Mouse (Mus musculus) megakaryocyte-erythroid progenitor cell, adult 5-6 weeks (primary cell): ENCODE measurements around the gene Ikbip. TPM values are rescaled to one million over a fixed set of nuclear protein-coding genes. Genes with fewer than 3 reads are reported as not detected.
A peak's percentile ranks its signal among the peaks of the same experiment; 100 is the strongest.

Experiments used
- ATAC-seq: replicated peaks from 2 replicates; pipeline ENCODE4 v1.8.0; 2016; ENCODE audit warnings: mild to moderate bottlenecking, inconsistent platforms; ENCODE audit not compliant: severe bottlenecking, poor library complexity, low FRiP score, low TSS enrichment
- total RNA-seq, 2 experiments: library from RNA; stranded (forward) in 1 of 2; stranded (reverse) in 1 of 2; fragments of 200-1000, 215-1000 nt in 1 of 2; fragments of >200 nt in 1 of 2; fragmentation: Nextera tagmentation in 1 of 2; gene quantifications; 2 replicates each; pipeline ENCODE4 v1.2.3; 2014 to 2017

Ikbip gene
- total RNA-seq, 2 experiments from 2014 or later, result 11.6 to 17.2 TPM

DNA sequence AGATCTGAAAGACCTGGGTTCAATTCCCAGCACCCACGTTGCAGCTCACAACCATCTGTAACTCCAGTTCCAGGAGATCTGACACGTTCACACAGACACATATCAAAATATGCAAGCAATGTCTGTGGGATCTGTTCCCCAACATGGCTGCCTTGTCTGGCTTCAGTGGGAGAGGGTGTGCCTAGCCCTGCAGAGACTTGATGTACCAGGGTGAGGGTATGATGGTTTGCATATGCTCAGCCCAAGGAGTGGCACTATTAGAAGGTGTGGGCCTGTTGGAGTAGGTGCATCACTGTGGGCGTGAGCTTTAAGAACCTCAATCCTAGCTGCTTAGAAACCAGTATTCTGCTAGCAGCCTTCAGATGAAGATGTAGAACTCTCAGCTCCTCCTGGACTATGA is 23.2 kb downstream of the Ikbip start:
- ATAC-seq, result no peak

DNA sequence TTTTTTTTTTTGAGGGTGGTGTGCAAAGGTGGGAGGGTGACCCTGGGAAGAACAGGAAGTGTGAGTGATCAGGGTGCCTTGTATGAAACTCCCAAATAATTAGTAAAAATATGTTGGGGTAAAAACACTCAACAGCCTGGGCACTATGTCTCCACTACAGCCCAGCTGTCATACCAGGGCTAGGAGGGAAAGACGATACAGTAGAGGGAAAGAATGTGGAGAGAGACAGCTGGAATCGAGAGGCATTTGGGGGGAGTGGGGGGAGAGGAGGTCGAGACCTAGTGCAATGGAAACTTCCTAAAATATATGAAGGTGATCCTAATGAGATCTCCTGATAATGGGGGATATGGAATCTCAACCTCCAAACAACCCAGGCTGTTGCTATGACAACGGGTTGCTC is 27.1 kb downstream of the Ikbip start:
- ATAC-seq, result no peak

DNA sequence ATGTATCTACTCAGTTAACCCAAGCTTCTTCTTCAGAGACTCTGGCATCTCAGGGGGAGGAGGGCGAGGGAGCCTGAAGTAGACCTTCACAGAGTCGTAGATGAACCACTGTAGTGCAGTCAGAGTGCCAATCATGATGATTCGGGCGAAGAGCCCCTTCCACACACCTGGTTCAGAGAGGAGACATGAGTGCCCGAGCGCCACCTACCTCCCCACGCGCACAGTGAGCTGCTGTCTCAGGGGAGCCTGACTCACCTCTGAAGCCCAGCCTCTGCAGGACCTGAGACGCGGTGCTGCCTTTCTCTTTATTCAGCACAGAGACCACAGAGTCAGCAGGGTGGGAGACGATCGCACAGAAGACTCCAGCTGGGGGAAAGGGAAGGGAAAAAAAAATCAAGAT is 34.2 kb downstream of the Ikbip start:
- no peak for ATAC-seq

DNA sequence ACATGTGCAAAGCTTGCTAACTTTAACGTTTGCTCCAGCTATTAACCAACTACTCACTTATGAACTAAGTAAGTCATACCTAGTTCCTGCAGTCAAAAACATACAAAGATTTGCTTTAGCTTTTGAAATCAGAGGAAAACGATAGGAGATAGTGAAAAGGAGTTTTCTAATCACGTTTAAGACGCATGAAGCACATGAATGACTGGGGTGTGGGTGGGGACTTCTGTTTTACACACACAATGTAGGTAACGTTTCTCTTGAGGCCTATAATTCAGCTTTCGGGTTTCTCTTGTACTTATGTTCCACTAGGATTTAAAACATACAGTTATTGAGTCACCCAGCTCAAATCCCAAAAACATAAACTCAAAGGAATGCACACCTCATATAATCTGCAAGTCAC is 39.9 kb downstream of the Ikbip start:
- no peak for ATAC-seq

DNA sequence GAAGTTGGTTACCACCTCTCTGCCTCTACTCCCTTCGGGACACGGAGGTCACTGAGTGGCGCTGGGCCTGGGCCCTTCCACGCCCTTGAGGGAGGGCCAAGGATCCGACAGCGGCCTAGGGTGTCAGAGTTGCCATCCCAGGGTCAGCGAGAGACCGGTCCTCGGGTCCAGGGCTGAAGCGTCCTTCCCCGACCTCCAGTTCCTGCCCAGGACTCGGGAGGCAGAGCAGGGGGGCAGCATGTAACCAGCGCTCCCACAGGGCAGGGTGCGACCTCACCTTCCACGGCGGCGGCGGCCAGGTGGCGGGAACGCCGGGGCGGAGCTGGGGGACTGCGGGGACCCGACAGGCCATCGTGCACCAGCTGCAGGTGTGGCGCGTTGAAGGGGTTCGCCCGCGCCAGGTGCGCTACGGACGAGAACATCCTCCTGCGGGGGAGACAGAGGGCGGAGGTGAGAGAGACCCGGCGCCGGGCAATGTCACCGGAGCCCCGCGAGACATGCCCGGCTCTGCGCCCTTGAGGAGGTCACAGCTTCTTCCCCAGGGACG is 40.6 kb downstream of the Ikbip start:
- ATAC-seq, result peak; percentile 52

DNA sequence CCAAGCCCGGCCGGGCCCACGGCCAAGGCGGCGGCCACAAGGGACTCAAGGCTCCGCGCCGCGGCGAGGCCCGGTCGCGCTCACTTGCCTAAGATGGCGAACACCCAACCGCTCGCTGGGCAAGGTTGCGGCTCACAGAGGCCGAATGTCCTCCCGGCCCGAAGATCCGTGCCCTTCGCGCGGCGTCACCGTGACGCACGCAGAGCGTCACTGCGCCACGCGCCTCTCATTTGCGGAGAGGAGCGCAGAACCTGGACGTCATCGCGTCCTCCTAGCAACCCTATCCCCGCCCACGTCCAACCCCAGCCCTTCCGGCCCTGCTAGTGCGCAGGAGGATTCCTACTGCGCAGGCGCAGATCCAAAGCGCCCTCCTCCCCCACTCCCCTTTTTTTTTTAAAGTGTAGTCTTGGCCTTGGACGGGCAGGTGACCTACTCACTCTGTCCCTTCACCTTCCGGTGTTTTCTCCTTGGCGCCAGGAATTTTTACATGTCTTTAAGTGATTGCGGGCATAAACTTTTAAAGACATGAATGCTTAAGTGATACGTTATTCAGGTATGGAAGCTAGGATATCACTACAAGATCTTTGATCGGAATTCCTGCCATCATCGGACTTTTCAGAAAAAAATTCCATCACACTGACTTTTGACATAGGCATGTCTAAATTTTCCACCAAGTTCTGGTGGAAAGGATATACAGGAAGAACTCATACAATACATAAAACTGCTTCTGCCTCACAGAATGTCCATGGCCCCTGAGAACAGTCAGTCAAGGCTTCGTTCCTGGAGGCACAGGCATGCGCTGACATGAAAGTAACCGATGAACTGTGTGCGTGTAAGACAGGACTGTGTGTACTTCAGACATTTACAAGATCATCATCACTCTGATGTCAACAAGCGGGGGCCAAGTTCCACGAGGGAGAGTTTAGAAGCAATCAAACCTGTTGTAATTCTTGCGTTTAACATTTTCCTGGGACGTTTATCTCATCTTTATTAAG is 41.4 kb downstream of the Ikbip start, which contains the start of gene Slc25a3:
Slc25a3 (minus strand) TSS at position 232 of the 995 bp plus-strand sequence.
- ATAC-seq, result peak; percentile 97

DNA sequence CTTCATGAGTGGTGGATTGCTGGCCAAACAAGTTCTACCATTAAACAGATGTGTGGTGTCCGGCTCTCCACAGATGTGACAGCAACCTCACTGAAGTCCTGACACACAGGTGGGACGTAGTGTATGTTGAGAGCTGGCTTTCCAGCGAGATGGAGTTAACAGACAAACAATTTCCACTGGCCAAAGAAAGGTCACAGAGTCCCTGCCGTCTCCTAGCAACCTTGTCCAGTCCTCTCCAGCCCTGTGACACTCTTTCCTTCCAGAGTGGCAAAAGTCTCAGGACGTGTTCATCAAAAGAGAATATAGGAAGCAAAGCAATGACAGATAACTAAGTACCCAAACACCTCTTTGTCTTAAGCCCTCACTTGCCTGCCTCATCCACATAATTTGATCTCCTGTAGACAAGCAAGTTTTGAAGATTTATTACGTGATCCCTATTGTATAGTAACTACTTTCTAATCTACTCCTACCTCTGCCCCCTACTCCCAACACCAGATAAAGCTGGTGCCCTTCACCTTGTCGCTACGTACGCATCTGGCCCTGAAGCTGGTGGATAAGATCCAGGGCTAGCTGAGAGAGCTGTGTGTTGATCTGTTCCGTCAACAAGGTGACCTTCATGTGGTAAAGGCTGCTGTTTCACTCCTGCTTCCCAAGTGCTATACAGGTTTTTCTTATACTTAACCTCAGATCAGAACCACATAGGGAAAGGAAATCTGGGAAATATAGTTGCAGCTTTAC is 44.0 kb downstream of the Ikbip start:
- ATAC-seq, result no peak

DNA sequence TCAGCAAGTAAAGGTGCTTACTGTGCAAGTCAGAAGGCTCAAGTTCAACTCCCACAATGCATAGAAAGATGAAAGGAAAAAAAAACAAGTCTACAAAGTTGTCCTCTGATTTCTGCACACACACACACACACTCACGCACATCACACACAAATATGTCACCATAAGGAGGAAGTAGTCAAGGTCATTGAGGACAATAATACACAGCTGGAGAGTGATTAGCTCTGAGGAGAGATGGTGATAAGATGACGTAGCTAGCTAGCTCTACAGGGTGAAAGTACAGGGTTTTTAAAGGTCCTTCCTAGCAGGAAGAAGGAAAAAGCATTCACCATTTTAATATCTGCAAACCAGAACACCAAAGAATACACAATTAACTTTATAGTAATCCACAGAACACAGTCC is 44.7 kb downstream of the Ikbip start:
- ATAC-seq, result no peak

DNA sequence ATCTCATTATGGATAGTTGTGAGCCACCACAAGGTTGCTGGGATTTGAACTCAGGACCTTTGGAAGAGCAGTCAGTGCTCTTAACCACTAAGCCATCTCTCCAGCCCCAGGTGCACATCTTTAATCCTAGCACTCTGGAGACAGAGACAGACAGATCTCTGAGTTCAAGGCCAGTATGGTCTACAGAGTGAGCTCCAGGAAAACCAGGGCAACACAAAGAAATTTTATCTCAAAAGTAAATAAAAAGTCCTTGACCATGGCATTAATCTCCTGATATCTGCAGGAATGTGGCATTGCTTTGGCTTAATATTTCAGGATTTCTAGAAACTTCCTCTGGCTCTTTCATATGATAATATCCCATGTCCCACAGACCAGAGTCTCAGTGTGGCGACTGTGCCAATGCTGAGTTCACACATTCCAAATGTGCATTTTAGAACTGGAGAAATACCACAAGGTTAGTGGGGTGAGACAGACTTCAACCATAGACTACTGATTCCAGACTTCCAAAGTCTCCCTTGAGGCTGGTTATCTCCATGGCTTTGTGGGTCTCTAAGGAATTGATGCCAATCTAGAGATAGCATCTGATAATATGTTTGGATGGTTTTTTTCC is 45.9 kb downstream of the Ikbip start:
- ATAC-seq, result no peak

DNA sequence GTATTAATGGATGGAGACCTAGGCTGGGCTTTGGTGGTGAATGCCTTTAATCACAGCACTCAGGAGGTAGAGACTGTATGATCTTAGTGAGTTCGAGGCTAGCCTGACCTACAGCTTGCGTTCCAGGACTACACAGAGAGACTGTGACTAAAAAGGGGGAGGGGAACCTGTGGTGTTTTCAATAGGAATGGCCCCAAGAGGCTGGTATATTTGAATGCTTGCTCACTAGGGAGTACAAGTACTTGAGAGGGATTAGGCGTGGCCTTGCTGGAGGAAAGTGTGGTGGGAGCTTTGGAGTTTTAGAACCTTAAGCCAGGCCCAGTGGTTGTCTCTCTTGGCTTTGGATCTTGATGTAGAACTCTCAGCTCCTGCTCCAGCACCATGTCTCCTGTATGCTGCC is 48.1 kb downstream of the Ikbip start:
- no peak for ATAC-seq

DNA sequence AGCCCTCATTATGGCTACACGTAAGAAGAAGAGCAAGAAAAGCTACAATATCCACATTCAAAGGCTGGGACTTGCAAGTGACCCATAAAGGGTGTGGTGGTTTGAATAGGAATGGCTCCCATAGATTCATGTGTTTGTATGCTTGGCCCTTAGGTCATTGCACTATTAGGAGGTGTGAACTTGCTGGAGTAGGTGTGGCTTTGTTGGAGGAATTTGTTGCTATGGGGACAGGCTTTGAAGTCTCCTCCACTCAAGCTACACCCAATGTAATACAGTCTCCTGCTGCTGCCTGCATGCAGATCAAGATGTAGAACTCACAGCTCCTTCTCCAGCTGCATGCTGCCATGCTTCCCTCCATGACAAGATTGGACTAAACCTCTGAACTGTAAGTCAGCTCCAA is 48.8 kb downstream of the Ikbip start:
- no peak for ATAC-seq

DNA sequence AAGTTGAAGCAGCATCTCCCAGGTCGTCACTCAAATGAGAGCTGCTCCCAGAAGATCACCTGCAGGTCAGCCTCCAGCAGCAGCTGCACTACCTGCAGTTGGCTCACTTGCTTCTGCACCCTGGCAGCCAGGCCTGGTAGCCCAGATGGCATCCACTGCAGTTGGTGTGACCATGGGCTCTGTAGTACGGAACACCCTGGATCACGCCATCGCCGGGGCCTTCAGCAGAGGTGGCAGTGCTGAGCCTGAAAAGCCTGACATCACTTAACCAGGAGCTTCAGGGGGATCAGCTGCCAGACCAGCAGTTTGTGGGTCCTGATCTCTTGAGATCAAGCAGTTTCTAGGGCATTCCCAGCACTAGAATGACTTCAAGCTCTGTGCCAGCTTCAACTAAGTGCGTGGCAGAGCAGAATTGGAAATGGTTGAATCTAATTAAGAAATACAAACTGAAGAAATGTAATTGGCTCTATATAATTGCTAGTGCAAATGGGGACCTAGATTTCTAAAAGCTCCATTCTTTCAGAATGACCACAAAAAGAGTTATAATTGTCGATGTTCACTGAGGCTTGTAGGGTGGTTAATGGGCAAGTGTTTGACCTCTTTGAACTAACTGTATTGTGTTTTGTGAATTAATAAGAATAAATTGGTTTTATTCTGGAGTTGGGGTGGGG is 52.7 kb downstream of the Ikbip start:
- no peak for ATAC-seq

DNA sequence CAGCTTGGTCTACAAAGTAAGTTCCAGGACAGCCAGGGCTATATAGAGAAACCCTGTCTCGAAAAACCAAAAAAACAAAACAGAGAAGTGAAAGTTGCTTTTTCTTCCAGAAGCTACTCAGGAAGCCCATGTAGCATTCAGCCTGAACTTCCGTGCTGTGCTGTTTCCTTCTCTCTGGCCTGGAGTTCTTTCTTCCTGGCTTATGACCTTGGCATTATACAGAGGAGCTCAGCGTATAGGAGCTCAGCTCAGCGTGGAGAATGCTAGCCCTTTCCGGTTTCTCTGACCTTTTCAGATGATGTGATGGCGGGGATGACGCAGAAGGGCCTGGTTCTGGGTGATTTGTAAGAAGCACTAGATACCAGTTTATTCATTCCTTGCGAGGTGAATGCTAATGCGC is 54.7 kb downstream of the Ikbip start:
- ATAC-seq, result no peak

DNA sequence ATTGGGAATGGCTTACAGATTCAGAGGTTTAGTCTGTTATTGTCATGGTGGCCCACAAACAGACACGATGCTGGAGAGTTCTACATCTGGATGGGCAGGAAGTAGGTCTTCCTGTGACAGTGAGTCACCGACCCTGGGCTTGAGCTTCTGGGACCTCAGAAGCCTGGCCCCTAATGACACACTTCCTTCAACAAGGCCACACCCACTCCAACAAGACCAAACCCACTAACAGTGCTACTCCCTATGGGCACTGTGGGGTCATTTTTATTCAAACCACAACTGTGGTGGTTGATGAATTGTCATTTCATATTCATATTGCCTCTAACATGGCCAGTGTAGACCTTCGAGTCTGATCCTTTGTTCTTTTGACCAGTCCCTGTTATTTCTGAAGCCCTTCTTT is 55.6 kb downstream of the Ikbip start:
- ATAC-seq, result 0 out of 2 replicates have a peak, but pooled peaks have one; percentile 15

DNA sequence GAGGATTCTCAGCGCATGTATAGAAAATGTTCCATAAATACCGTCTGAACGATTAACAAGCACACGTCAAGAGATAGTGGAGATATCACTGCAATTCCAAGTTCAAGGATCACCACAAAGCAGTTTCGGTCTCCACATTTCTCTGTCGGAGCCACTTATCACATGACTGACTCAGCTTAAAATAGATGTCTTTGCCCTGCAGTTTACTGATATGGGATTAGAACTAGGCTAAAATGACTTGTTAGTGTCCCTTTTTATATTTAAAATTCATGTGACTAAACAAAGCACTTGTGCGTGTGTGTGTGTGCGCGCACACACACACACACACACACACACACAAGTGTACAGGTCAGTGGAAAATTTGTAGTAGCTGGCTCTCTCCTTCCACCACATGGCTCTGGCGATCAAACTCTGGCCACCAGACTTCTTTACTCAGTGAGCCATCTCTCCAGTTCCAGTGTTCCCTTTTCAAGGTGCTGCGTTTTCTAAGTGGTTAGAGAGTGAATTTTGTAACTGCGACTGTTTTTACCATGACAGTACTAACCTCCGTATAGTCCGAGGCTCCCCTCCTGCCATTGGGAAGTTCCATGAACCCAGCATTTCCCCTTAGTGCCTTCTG is 56.5 kb downstream of the Ikbip start:
- peak; percentile 45; the same call in 1 of the 2 replicates for ATAC-seq

DNA sequence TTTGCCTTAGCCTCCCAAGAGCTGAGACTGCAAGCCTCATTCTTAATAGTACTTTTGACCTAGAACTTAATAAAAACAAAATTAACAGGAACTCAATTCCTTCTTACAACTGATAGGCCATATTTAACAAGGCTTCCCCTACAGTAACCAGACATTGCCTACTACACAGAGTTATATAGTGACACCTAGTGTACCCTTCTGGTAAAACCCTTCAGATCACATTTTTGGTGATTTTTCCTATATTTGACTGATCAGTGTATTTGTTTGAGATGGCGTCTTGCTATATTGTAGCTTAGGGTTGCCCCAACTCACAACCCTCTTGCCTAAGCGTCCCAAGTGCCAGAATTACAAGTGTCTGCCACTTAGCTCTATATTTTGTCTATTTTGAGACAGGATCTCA is 58.8 kb downstream of the Ikbip start:
- peak; percentile 73 for ATAC-seq

DNA sequence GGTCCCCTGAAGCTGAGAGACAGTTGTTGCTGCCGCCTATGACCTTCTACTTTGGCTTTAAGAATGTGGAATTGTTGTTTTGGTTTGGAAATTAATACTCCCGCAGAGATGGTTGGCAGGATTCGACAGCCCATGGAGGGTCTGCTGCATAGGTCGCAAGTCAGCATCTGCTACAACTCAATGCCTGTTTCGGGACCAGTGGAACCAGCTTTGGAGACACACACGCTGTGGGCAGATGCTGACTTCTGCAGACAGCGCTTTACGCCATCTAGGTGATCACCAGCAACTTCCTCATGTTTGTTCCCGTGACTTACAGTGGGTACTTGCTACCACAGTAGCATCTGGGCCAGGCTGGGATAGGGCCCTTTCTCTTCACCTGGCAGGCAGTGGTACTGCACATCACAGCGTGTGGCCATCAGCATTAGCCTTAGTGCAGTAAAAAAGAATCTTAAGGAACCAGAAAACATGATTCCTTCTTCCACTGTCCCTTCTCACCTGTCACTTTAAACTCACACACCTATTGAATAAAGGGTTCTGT is 60.0 kb downstream of the Ikbip start:
- ATAC-seq, result peak; percentile 58
